Mouse (Mus musculus): Measurements from ENCODE around the gene Tmem256. TPM values are rescaled to one million over a fixed set of nuclear protein-coding genes. Genes with fewer than 3 reads are reported as not detected.

Tmem256 gene
- polyA plus RNA-seq, 1 experiment from 2014 or later: 395 TPM

DNA sequence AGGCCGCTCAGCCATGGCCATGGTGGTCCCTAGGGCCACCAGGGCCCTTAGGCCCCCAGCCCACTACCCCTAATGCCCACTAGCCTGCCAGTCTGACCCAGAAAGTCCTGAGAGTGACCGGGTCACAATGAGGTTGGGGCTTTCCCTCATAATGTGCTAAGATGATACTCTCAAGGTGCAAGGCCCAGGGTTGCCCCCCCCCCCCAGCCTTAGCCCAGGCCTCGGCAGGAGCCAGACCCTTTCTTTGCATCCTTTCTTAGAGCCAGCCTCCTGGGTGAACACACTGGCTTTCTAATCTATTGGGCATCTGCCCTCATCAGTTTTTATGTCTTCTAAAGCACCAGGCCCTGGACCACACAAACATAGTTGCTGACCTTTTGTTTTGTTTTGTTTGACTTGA lies 16.2 kb upstream of the Tmem256 start, which contains the start of gene Spem1:
Gene Spem1, minus strand, starts transcription at position 101 of the 400 bp plus-strand sequence.
- no peak within 1 kb of the TSS for H3K27ac ChIP-seq (ENCODE audit: low read length)
- no peak within 1 kb of the TSS for H3K9ac ChIP-seq (replicated peaks; ENCODE audit: low read depth)
- DNase-seq (ENCODE audit: low spot score) (no peak), ATAC-seq (no peak)
- no peaks in the 10 kb centered on the region for H3K4me1 ChIP-seq (ENCODE audit: insufficient read depth, low read depth, low read length)
- 85% methylated on average over 3 of the region's 3 CpGs for WGBS
- no peaks in the 10 kb centered on the region for H3K27me3 ChIP-seq (replicated peaks; ENCODE audit: insufficient read depth, low read length)
- H3K4me2 ChIP-seq (replicated peaks; ENCODE audit: low read depth, low read length): no peak within 1 kb of the TSS
- no peaks in the 10 kb centered on the region for H3K36me3 ChIP-seq (ENCODE audit: insufficient read depth, low read length)
- TF ChIP-seq CTCF (IDR thresholded peaks at IDR 0.05) (no peak), EP300 (IDR thresholded peaks at IDR 0.05) (no peak)
- H3K9me3 ChIP-seq (ENCODE audit: low read length): no peaks in the 10 kb centered on the region
- H3K4me3 ChIP-seq (ENCODE audit: low read depth, low read length): no peak within 1 kb of the TSS

DNA sequence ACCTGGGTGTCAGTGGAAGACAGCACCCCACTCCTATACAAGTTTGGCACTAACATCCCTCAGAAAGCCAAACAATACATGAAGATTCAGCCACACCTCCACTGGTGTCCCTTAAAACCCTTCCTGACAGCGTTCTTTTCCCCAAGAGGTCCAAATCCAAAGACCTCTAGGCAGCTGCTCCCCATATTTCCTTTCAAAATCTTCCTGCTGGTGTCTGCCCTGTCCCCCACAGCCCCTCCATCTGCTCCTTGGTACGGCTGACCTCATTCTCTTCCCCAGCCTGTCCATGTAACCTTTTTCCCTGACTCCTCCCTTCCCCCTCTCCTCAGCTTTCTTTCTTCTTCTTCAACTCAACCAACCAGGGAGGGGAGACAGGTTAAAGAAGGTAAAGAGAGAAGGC lies 14.9 kb upstream of the Tmem256 start:
- no peak for DNase-seq (ENCODE audit: low spot score)
- Histone ChIP-seq H3K9me3 (ENCODE audit: low read length) (no peaks in the 10 kb centered on the region), H3K4me3 (ENCODE audit: low read depth, low read length) (no peak overlapping the region), H3K9ac (replicated peaks; ENCODE audit: low read depth) (no peak overlapping the region), H3K27ac (ENCODE audit: low read length) (no peak overlapping the region), H3K27me3 (replicated peaks; ENCODE audit: insufficient read depth, low read length) (no peaks in the 10 kb centered on the region), H3K36me3 (ENCODE audit: insufficient read depth, low read length) (no peaks in the 10 kb centered on the region), H3K4me1 (ENCODE audit: insufficient read depth, low read depth, low read length) (no peaks in the 10 kb centered on the region), H3K4me2 (replicated peaks; ENCODE audit: low read depth, low read length) (no peak overlapping the region)
- TF ChIP-seq EP300 (IDR thresholded peaks at IDR 0.05) (no peak), CTCF (IDR thresholded peaks at IDR 0.05) (no peak)
- 61% methylated on average over 2 of the region's 2 CpGs for WGBS
- no peak for ATAC-seq

DNA sequence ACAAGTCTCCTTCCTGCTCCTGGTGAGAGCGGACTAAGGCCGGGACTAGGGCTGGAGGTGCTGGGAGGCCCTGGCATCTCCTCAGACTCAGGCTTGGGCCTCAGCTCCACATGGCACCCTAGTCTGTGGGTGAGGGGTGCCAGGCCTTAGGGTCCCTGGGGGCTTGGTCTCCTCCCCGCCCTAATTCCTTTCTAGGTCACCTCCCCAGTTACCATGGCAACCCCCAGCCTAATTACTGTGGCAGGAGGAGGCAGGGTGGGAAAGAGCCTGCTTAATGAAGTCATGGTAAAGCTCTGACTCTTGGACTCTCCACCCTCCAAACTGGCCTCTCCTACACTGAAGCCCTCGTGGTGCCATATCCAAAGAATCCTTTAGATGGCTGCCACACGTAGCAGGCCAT lies 9.5 kb upstream of the Tmem256 start:
- Histone ChIP-seq H3K4me3 (ENCODE audit: low read depth, low read length) (no peak overlapping the region), H3K27me3 (replicated peaks; ENCODE audit: insufficient read depth, low read length) (no peaks in the 10 kb centered on the region), H3K36me3 (ENCODE audit: insufficient read depth, low read length) (no peaks in the 10 kb centered on the region), H3K4me1 (ENCODE audit: insufficient read depth, low read depth, low read length) (no peaks in the 10 kb centered on the region), H3K27ac (ENCODE audit: low read length) (no peak overlapping the region), H3K9ac (replicated peaks; ENCODE audit: low read depth) (no peak overlapping the region), H3K4me2 (replicated peaks; ENCODE audit: low read depth, low read length) (no peak overlapping the region), H3K9me3 (ENCODE audit: low read length) (no peaks in the 10 kb centered on the region)
- TF ChIP-seq EP300 (IDR thresholded peaks at IDR 0.05) (no peak), CTCF (IDR thresholded peaks at IDR 0.05) (no peak)
- no peak for ATAC-seq
- WGBS: 73% methylated on average over 5 of the region's 5 CpGs
- DNase-seq (ENCODE audit: low spot score): no peak

DNA sequence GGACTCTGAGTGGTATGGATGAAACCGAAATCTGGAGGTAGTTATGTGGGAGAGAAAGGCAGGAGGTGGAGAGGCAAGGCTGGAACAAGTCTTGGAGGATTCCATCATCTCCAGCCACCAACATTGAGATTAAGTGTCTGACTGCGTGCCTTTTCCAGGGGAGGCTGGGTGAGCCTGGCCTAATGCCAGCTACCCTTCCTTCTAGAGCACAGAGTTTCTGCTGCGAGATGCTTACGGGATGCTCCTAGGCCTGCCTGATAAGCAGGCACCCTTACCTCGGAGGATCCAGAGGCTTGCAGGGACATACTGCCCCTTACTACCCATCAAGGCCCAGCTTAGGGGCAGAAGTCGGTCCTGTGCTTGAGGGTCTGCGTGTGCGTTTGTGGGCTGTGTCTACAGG lies 4.8 kb upstream of the Tmem256 start:
- Histone ChIP-seq H3K4me2 (replicated peaks; ENCODE audit: low read depth, low read length) (peak overlapping the region; percentile 64), H3K27me3 (replicated peaks; ENCODE audit: insufficient read depth, low read length) (0 out of 2 replicates have a peak, but pooled peaks cover 5% of the 10 kb centered on the region), H3K27ac (ENCODE audit: low read length) (no peak overlapping the region), H3K4me3 (ENCODE audit: low read depth, low read length) (no peak overlapping the region; the same call in 1 of the 2 replicates), H3K9me3 (ENCODE audit: low read length) (no peaks in the 10 kb centered on the region), H3K4me1 (ENCODE audit: insufficient read depth, low read depth, low read length) (peaks cover 11% of the 10 kb centered on the region), H3K9ac (replicated peaks; ENCODE audit: low read depth) (no peak overlapping the region), H3K36me3 (ENCODE audit: insufficient read depth, low read length) (no peaks in the 10 kb centered on the region)
- DNase-seq (ENCODE audit: low spot score) (no peak), ATAC-seq (no peak)
- 45% methylated on average over 8 of the region's 8 CpGs for WGBS
- no peak for TF ChIP-seq CTCF (IDR thresholded peaks at IDR 0.05)
- no peak for TF ChIP-seq EP300 (IDR thresholded peaks at IDR 0.05)

DNA sequence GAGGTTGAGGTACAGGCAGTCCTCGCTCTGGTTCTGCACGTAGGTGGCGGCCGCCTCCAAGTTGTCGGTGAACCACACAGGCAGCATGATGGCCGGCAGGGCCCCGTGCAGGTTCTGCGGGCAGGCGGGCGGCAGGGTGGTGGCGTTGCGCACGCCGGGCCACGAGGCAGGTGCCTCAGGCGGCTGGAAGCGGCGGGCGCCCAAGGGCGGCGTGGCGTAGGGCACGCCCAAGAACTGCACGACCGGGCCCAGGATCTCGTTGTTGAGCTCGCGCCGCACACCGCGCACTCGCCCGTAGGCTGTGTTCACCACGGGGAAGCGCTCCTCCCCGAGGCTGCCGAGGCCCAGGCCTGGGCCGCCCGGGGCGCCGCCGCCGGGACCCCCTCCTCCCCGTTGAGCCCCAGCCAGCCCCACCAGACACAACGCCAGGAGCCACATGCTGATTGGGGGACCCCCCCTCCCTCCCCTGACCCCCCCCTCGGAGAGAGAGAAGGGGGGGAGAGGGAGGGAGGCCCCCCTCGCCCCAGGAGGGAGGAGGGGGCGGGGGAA lies 4.2 kb upstream of the Tmem256 start:
- H3K4me3 ChIP-seq (ENCODE audit: low read depth, low read length): peak overlapping the region; percentile 26
- TF ChIP-seq CTCF (IDR thresholded peaks at IDR 0.05) (no peak), EP300 (IDR thresholded peaks at IDR 0.05) (no peak)
- 11% methylated on average over 42 of the region's 48 CpGs for WGBS
- ATAC-seq (no peak), DNase-seq (ENCODE audit: low spot score) (peak; percentile 54)
- H3K27ac ChIP-seq (ENCODE audit: low read length): no peak overlapping the region
- peak overlapping the region; percentile 32; the same call in 1 of the 2 replicates for H3K9ac ChIP-seq (replicated peaks; ENCODE audit: low read depth)
- H3K4me1 ChIP-seq (ENCODE audit: insufficient read depth, low read depth, low read length): peaks cover 11% of the 10 kb centered on the region
- H3K9me3 ChIP-seq (ENCODE audit: low read length): no peaks in the 10 kb centered on the region
- H3K4me2 ChIP-seq (replicated peaks; ENCODE audit: low read depth, low read length): peak overlapping the region; percentile 64
- 0 out of 2 replicates have a peak, but pooled peaks cover 5% of the 10 kb centered on the region for H3K27me3 ChIP-seq (replicated peaks; ENCODE audit: insufficient read depth, low read length)
- no peaks in the 10 kb centered on the region for H3K36me3 ChIP-seq (ENCODE audit: insufficient read depth, low read length)

DNA sequence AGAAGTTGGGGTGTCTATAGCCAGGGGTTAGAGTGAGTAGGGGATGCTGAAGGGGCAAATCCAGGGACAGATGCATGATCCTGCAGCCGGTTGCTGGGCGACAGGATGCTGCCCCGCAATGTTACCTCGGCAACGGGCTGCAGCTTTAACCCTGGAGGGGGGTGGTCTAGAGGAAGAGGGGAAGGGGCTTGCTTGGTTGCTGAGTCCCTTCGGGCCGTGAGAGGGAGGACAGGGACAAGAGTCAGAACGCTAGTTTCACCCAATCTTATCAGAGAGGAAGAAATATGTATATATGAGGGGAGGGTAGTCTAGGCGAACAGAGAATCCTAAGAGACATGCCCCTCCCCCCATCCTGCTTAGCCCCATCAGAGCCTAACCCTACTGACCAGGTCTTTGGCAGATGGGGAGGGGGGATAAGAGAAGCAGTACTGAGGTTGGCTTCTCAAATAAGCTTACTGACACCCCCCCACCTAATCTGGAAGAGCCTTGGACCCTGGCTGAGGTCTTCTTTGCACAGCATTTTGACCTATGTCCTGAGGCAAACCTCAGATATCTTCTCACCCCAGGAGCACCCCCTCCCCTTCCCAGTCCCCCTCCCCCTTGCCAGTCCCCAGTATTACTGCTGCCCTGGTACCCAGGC lies 2.9 kb upstream of the Tmem256 start:
- ATAC-seq (no peak), DNase-seq (ENCODE audit: low spot score) (no peak)
- H3K4me2 ChIP-seq (replicated peaks; ENCODE audit: low read depth, low read length): no peak overlapping the region
- 0 out of 2 replicates have a peak, but pooled peaks cover 5% of the 10 kb centered on the region for H3K27me3 ChIP-seq (replicated peaks; ENCODE audit: insufficient read depth, low read length)
- no peak overlapping the region for H3K9ac ChIP-seq (replicated peaks; ENCODE audit: low read depth)
- peaks cover 11% of the 10 kb centered on the region for H3K4me1 ChIP-seq (ENCODE audit: insufficient read depth, low read depth, low read length)
- 22% methylated on average over 9 of the region's 9 CpGs for WGBS
- no peaks in the 10 kb centered on the region for H3K36me3 ChIP-seq (ENCODE audit: insufficient read depth, low read length)
- H3K4me3 ChIP-seq (ENCODE audit: low read depth, low read length): no peak overlapping the region
- TF ChIP-seq EP300 (IDR thresholded peaks at IDR 0.05) (no peak), CTCF (IDR thresholded peaks at IDR 0.05) (no peak)
- no peaks in the 10 kb centered on the region for H3K9me3 ChIP-seq (ENCODE audit: low read length)
- H3K27ac ChIP-seq (ENCODE audit: low read length): no peak overlapping the region
